Mouse (Mus musculus) activated CD4-positive, CD25-positive, alpha-beta regulatory T cell, adult 9 weeks (primary cell): ENCODE measurements around the gene Stx2. TPM values are rescaled to one million over a fixed set of nuclear protein-coding genes. Genes with fewer than 3 reads are reported as not detected.

ENCODE experiments used
- polyA plus RNA-seq: library from polyadenylated mRNA; unstranded; fragments of 100-300 nt; shearing (Covaris generic); gene quantifications from one replicate; pipeline ENCODE4 v1.2.1, GENCODE M21; 2017

The Stx2 gene
- 3.0 TPM for polyA plus RNA-seq

GRCm38 (mm10) chr5:129008412-129008826, at the start of gene Stx2:
Gene Stx2 (minus strand): TSS chr5:129008574.

GRCm38 (mm10) chr5:129019497-129020299, 11.3 kb upstream of the Stx2 start, which contains the start of gene Ran:
Gene Ran (plus strand): TSS chr5:129020069.

GRCm38 (mm10) chr5:128953278-128954070, 54.9 kb downstream of the Stx2 start, which contains the start of gene Rimbp2:
Gene Rimbp2 (minus strand): TSS chr5:128953486.

Other genes starting within 250 kb of the Stx2 start
- not detected for gene Rimbp2, start 55.1 kb downstream of the Stx2 start, polyA plus RNA-seq
- 221 TPM for gene Ran, start 11.5 kb upstream of the Stx2 start, polyA plus RNA-seq
- 1.2 TPM for gene Adgrd1, start 88.2 kb upstream of the Stx2 start, polyA plus RNA-seq